Mouse (Mus musculus): ENCODE results near the gene Mov10l1. TPM values are rescaled to one million over a fixed set of nuclear protein-coding genes. Genes with fewer than 3 reads are reported as not detected.

Mov10l1 gene
- total and polyA plus RNA-seq, 3 experiments = not detected

GRCm38 (mm10) chr15:89088607-89089247 is 106.0 kb downstream of the Mov10l1 start, which contains the start of gene Selenoo:
Gene Selenoo (plus strand): TSS chr15:89089084.
- TF ChIP-seq GATA2 (IDR thresholded peaks at IDR 0.05; ENCODE audit: borderline replicate concordance, low read depth, low read length) (no peak), GATA1 (IDR thresholded peaks at IDR 0.05; ENCODE audit: borderline replicate concordance, low read length) (no peak), CTCF (IDR thresholded peaks at IDR 0.05; ENCODE audit: low read depth, low read length) (no peak), POLR2AphosphoS5 (IDR thresholded peaks at IDR 0.05; ENCODE audit: insufficient replicate concordance, low read depth, low read length) (no peak), TAL1 (conservative IDR thresholded peaks at IDR 0.05; ENCODE audit: low read depth, low read length) (no peak)
- Histone ChIP-seq H3K36me3 (replicated peaks) (peaks cover 75% of the 10 kb centered on the region), H3K9me3 (replicated peaks) (no peaks in the 10 kb centered on the region), H3K27me3 (ENCODE audit: insufficient read depth, low read length) (no peaks in the 10 kb centered on the region), H3K4me3 (ENCODE audit: low read depth, low read length) (peak within 1 kb of the TSS; percentile 98), H3K4me1 (ENCODE audit: insufficient read depth, low read depth, low read length) (peaks cover 28% of the 10 kb centered on the region)
- ATAC-seq (ENCODE audit: extremely low read depth, insufficient number of reproducible peaks, low FRiP score, poor library complexity, severe bottlenecking) (peak; percentile 97), DNase-seq (ENCODE audit: low spot score) (peak; percentile 100)

GRCm38 (mm10) chr15:89089248-89090051 is 106.7 kb downstream of the Mov10l1 start:
- ATAC-seq (ENCODE audit: extremely low read depth, insufficient number of reproducible peaks, low FRiP score, poor library complexity, severe bottlenecking) = no peak
- TF ChIP-seq CTCF (IDR thresholded peaks at IDR 0.05; ENCODE audit: low read depth, low read length) (no peak), TAL1 (conservative IDR thresholded peaks at IDR 0.05; ENCODE audit: low read depth, low read length) (no peak), GATA2 (IDR thresholded peaks at IDR 0.05; ENCODE audit: borderline replicate concordance, low read depth, low read length) (no peak), GATA1 (IDR thresholded peaks at IDR 0.05; ENCODE audit: borderline replicate concordance, low read length) (no peak), POLR2AphosphoS5 (IDR thresholded peaks at IDR 0.05; ENCODE audit: insufficient replicate concordance, low read depth, low read length) (no peak)
- H3K4me1 ChIP-seq (ENCODE audit: insufficient read depth, low read depth, low read length) = peaks cover 24% of the 10 kb centered on the region
- DNase-seq (ENCODE audit: low spot score) = no peak
- H3K36me3 ChIP-seq (replicated peaks) = peaks cover 75% of the 10 kb centered on the region
- no peaks in the 10 kb centered on the region for H3K9me3 ChIP-seq (replicated peaks)
- H3K27me3 ChIP-seq (ENCODE audit: insufficient read depth, low read length) = no peaks in the 10 kb centered on the region
- peak overlapping the region; percentile 98 for H3K4me3 ChIP-seq (ENCODE audit: low read depth, low read length)

- peaks cover 75% of the 10 kb centered on the region for H3K36me3 ChIP-seq (replicated peaks)
- DNase-seq (ENCODE audit: low spot score) (no peak), ATAC-seq (ENCODE audit: extremely low read depth, insufficient number of reproducible peaks, low FRiP score, poor library complexity, severe bottlenecking) (no peak)
- H3K27me3 ChIP-seq (ENCODE audit: insufficient read depth, low read length) = no peaks in the 10 kb centered on the region
- no peaks in the 10 kb centered on the region for H3K9me3 ChIP-seq (replicated peaks)
- peaks cover 24% of the 10 kb centered on the region for H3K4me1 ChIP-seq (ENCODE audit: insufficient read depth, low read depth, low read length)
- H3K4me3 ChIP-seq (ENCODE audit: low read depth, low read length) = no peak overlapping the region
- TF ChIP-seq TAL1 (conservative IDR thresholded peaks at IDR 0.05; ENCODE audit: low read depth, low read length) (no peak), GATA1 (IDR thresholded peaks at IDR 0.05; ENCODE audit: borderline replicate concordance, low read length) (no peak), CTCF (IDR thresholded peaks at IDR 0.05; ENCODE audit: low read depth, low read length) (no peak), POLR2AphosphoS5 (IDR thresholded peaks at IDR 0.05; ENCODE audit: insufficient replicate concordance, low read depth, low read length) (no peak), GATA2 (IDR thresholded peaks at IDR 0.05; ENCODE audit: borderline replicate concordance, low read depth, low read length) (no peak)
Observed at GRCm38 (mm10) chr15:89090662-89091061, 108.0 kb downstream of the Mov10l1 start.

- TF ChIP-seq GATA2 (IDR thresholded peaks at IDR 0.05; ENCODE audit: borderline replicate concordance, low read depth, low read length) = no peak
- no peak for TF ChIP-seq POLR2AphosphoS5 (IDR thresholded peaks at IDR 0.05; ENCODE audit: insufficient replicate concordance, low read depth, low read length)
- TF ChIP-seq CTCF (IDR thresholded peaks at IDR 0.05; ENCODE audit: low read depth, low read length) = no peak
- TF ChIP-seq TAL1 (conservative IDR thresholded peaks at IDR 0.05; ENCODE audit: low read depth, low read length) = no peak
- H3K27me3 ChIP-seq (ENCODE audit: insufficient read depth, low read length) = no peaks in the 10 kb centered on the region
- no peak overlapping the region for H3K4me3 ChIP-seq (ENCODE audit: low read depth, low read length)
- peaks cover 75% of the 10 kb centered on the region for H3K36me3 ChIP-seq (replicated peaks)
- H3K4me1 ChIP-seq (ENCODE audit: insufficient read depth, low read depth, low read length) = peaks cover 24% of the 10 kb centered on the region
- no peak for DNase-seq (ENCODE audit: low spot score)
- ATAC-seq (ENCODE audit: extremely low read depth, insufficient number of reproducible peaks, low FRiP score, poor library complexity, severe bottlenecking) = no peak
- no peaks in the 10 kb centered on the region for H3K9me3 ChIP-seq (replicated peaks)
Observed at GRCm38 (mm10) chr15:89092181-89092580, 109.5 kb downstream of the Mov10l1 start.

GRCm38 (mm10) chr15:89097450-89097849 is 114.7 kb downstream of the Mov10l1 start:
- ATAC-seq (ENCODE audit: extremely low read depth, insufficient number of reproducible peaks, low FRiP score, poor library complexity, severe bottlenecking) (no peak), DNase-seq (ENCODE audit: low spot score) (no peak)
- TF ChIP-seq POLR2AphosphoS5 (IDR thresholded peaks at IDR 0.05; ENCODE audit: insufficient replicate concordance, low read depth, low read length) = no peak
- Histone ChIP-seq H3K4me3 (ENCODE audit: low read depth, low read length) (no peak overlapping the region), H3K4me1 (ENCODE audit: insufficient read depth, low read depth, low read length) (peaks cover 7% of the 10 kb centered on the region; the same call in 1 of the 2 replicates), H3K9me3 (replicated peaks) (no peaks in the 10 kb centered on the region), H3K27me3 (ENCODE audit: insufficient read depth, low read length) (no peaks in the 10 kb centered on the region), H3K36me3 (replicated peaks) (peaks cover 100% of the 10 kb centered on the region)

- no peaks in the 10 kb centered on the region for H3K9me3 ChIP-seq (replicated peaks)
- ATAC-seq (ENCODE audit: extremely low read depth, insufficient number of reproducible peaks, low FRiP score, poor library complexity, severe bottlenecking) (no peak), DNase-seq (ENCODE audit: low spot score) (no peak)
- no peaks in the 10 kb centered on the region for H3K27me3 ChIP-seq (ENCODE audit: insufficient read depth, low read length)
- peaks cover 100% of the 10 kb centered on the region for H3K36me3 ChIP-seq (replicated peaks)
- H3K4me1 ChIP-seq (ENCODE audit: insufficient read depth, low read depth, low read length) = peaks cover 7% of the 10 kb centered on the region; the same call in 1 of the 2 replicates
- TF ChIP-seq POLR2AphosphoS5 (IDR thresholded peaks at IDR 0.05; ENCODE audit: insufficient replicate concordance, low read depth, low read length) = no peak
- no peak for TF ChIP-seq TAL1 (conservative IDR thresholded peaks at IDR 0.05; ENCODE audit: low read depth, low read length)
- no peak overlapping the region; the same call in 1 of the 2 replicates for H3K4me3 ChIP-seq (ENCODE audit: low read depth, low read length)
Observed at GRCm38 (mm10) chr15:89098616-89099015, 115.9 kb downstream of the Mov10l1 start.
